Mouse (Mus musculus): ENCODE results near the gene Stac3.

Stac3 gene

DNA sequence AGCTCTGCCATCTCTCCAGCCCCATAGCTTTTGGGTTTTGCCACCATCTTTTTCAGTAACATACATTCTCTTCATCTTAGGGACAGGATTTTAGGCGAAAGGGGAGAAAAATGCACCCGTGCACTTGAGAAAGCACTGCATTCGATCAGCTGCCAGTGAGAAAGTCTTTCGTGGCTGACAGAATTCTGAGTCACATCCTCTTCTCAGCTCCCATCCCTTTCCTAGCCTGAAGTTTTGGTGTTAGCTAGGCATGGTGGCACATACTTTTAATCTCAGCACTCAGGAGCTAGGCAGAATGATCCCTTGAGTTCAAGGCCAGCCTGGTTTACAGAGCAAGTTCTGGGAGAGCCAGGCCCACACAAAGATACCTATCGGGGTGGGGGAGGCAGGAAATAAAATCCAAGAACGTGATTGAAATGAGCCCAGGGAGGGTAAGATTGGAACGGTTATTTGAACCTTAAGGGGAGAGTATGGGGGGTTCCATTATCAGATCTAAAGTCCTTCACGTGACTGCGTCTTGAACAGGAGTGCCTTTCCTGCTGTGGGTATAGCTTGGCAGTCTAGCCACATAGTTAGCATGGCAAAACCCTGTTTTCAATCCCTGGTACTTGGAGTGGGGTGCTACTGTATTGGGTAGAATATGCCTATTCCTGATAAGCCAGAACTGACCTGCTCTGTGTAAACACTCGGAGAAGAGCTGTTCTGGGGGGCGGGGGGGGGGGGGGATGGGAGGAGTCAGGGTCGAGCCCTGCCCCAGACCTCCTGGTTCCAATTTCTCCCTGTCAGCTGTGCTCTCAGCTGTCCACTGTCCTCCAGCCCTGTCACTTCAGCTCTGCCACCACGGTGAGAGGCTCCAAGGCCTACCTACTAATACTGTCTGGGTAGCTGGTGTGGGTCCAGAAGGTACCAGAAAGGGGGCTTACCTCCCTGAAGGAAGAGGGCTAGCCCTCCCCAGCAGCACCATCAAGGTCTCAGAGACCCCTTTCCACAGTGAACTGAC, at the start of gene Stac3:
TSS of gene Stac3 (plus strand) at position 793 of the 1,000 bp plus-strand sequence.
- DNase-seq (ENCODE audit: low spot score in 2 of 2), result no peak

DNA sequence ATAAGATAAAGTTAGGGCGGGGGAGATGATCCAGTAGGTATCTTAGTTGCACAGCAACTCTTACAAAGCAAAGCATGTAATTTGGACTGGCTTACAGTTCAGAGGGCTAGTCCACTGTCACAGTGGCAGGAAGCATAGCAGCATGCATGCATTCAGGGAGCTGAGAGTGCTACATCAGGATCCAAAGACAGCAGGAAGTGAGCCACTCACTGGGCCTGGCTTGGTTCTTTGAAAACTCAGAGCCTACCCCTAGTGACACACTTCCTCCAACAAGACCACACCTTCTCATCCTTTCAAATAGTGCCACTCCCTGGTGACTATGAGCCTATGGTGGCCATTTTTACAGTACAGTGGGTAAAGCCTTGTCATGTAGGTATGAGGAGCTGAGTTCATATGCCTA, 47.8 kb upstream of the Stac3 start:
- DNase-seq (ENCODE audit: low spot score in 2 of 2), result no peak

DNA sequence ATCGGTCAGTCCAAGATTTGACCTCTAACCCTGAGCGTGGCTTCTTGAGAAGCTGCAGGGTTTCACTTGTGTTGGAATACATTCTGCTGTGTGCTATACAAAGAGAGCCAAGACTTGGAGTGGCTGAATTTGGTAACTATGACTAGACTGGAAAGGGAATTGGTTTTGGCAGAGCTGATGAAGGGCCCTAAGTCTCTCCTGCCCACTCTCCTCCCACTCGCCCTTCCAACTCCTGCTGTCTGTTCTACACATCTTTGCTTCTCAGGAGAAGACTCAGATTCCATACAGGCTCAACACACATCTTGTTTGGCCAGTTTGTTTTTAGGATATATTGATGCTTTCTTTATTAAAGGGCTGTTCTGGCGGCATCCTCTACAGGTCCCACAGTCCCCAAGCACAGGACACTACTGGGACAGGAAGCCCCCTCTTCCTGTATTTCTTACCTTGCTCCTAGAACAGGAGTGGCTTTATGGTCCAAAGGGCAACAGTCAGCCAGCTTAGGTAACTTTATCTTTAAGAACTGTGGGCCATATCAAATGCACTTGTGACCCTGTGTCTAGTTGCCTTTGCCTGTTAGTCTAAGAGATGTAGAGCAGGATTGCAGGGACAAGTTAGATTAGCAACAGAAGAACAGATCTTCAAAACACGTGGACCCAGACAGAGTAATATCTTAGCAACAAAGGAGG, 38.9 kb upstream of the Stac3 start:
- no peak for DNase-seq (ENCODE audit: low spot score in 2 of 2)

DNA sequence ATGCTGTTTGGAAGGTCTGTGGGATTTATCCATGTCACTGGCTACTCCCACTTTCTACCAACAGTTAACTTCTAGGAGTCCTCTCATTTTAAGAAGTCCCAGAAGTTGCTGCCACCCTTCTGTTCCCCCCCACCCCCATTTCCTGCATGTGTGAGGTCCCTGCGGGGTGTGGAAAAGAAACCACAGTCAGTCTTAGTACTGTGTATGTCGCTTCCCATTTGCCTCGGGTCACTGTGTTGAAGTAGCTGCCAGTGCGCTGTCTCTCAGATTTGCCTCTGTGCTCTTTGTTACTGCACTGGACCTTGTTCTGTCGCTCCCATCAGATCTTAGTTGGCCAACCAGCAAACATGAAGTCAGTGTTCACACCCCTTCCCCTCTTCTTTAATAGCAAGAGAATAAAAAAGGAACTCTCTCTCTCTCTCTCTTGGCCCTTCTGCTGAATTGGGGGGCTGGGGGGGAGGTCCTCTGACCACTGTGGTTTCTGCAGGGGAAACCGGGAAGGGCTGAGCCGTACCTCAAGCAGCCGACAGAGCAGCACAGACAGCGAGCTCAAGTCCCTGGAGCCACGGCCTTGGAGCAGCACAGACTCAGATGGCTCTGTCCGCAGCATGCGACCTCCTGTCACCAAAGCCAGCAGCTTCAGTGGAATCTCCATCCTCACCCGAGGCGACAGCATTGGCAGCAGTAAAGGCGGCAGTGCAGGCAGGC, 30.1 kb upstream of the Stac3 start:
- no peak for DNase-seq (ENCODE audit: low spot score in 2 of 2)

DNA sequence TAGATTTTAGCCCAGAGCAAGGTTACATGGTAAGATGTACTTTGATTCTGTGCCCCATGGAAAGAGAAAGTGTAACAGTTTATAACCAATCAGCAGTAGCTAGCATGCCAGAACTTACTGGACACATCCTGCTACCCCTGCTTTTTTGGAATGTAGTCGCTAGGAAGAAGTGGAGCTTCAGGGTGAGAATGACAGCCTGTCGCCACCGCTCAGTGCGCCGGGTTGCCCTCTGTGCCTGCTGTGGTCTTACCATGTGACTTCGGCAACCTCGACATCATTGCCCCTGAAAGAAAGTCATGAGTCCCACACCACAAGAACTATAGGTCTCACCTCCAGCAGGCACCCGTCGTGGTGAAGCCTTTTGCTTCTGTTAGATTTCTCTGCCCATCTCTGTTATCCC, 28.8 kb upstream of the Stac3 start:
- DNase-seq (ENCODE audit: low spot score in 2 of 2), result no peak

DNA sequence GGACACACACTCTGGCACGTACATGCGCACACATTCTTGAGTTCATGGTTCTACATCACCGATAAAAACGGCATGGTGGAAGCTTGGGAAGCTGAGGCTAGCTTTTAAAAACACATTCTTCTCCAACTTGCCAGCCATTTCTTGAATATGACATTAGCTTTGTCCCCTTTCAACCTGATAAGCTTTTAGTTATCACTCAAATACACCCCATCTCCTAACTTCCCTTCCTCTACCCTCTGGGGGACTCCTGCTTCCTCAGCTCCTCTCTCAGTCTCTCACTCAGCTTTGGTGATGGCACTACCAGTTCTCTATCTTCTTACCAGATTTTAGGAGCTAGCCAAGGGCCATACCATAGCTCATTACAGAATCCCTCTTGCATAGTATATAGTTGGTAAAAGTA, 26.3 kb upstream of the Stac3 start:
- DNase-seq (ENCODE audit: low spot score in 2 of 2), result no peak

DNA sequence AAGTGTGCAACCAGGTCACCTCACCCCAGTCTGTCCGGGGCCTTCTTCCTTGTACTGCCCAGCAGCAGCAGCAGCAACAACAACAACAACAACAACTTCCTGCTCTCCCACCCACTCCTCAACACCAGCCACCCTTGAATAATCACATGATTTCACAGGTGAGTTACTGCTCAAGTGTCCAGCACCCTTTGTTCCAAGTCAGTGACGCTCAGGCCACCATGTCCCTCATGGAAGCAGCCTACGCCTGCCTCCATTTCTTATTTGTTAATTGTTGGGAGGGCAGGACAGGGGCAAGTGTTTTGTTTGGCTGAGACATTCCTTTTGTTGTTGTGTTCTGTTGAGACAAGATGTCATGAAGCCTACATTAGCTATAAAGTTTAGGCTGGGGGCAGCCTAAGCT, 24.9 kb upstream of the Stac3 start:
- DNase-seq (ENCODE audit: low spot score in 2 of 2), result no peak

DNA sequence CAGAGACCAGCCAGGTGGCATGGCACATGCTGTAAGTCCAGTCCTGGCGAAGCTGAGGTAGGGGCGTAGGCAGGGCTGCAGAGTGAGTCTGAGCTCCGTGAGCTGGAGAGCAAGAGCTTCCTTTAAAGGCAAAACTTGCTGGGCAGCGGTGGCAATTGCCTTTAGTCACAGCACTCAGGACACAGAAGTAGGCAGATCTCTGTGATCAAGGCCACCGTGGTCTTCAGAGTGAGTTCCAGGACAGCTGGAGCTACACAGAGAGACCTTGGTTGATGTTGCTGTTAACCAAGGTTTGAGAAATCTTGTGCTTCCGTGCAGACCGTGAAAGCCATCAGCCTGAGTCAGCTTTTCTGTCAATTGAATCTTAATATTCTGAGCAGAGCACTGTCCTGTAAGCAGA, 24.2 kb upstream of the Stac3 start:
- no peak for DNase-seq (ENCODE audit: low spot score in 2 of 2)

DNA sequence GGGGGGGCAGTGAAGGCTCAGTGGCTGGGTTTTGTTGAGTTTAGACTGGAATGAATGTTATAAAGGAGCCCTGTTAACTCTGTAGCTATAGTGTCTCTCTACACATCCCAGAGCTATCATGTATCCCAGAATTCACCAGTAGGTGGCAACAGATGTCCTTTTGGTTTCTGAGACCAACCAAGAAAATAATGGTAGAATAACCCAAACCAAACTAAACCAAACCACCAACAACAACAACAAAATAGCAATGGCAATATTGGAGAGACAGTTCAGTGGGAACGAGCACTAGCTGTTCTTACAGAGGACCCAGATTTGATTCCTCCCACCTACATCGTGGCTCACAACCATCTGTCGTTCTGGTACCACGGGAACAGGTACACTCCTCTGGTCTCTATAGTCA, 22.4 kb upstream of the Stac3 start:
- DNase-seq (ENCODE audit: low spot score in 2 of 2), result no peak

DNA sequence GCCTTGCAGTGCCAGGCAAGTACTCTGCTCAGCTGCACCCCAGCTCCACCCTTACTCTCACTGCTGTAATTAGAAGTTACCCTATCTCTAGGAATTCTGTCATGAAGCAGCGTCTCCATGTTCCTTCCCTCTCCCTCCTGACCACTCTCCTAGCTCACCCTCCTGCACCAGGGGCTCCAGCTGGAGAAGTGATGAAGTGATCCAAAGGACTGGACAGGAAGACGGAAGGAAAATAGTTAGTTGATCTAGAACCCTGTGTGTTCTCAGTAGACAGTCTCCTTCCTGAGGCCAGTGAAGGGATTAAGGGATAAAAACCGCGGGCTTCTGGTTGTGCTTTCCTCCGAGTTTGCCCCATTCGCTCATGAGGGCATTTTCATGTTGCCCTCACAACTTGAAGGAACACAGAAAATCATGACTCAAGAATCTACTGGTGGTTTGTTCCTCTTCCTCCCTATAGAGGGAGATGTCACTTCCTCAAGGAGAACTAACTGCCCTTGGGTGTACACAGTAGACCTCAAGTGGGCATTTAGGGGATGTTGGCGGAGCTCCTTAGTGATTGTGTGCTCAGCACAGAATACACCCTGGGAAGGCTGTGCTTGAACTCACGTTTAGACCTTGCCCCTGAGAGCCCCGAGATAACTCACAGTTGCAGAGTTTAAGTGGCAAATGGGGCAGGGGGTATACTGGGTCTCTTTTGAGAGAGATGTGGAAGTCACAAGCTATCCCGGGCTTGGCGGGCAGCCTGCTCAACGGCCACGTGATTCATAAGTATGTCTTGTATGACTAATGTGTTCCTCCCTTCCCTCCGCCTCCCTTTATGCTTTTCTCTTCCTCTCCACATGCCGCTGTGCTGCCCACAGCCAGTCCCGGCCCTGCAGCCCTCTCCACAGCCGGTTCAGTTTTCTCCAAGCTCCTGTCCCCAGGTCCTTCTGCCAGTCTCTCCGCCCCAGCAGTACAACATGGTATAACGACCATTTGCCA, 20.4 kb upstream of the Stac3 start:
- no peak for DNase-seq (ENCODE audit: low spot score in 2 of 2)

DNA sequence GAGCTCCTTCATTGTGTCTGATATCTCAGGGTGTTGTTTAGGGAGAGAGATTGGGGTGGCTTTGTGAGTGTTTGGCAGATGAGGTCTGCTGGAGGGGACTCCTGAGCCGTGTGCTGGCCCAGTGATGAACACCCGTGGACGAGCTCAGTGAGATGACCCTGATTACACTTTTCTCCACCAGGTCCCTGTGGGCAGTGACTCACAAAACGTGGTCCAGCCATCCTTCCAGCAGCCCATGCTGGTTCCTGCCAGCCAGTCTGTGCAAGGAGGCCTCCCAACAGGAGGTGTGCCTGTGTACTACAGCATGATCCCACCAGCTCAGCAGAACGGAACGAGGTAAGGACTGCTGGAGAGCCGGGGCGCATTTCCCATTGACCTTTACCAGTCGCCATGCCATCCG, 16.3 kb upstream of the Stac3 start:
- no peak for DNase-seq (ENCODE audit: low spot score in 2 of 2)

DNA sequence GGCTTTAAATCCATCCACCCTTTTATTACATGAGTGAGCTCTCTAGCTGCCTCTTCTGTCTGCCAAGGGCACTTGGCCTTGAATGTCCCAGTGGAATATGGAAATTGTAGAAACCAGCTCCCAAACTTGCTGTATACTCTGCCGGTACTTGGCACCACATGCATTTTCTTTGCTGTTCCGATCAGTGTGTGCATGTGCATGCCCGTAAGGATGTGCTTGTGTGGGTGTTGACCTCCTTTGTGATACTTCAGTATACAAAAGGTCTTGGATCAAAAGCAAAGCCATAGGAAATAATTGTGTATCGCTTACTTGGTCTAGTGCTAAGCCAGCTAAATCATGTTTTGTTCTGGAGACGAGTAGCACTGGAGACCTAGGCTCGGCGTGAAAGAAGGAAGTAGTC, 12.6 kb upstream of the Stac3 start:
- DNase-seq (ENCODE audit: low spot score in 2 of 2), result no peak

DNA sequence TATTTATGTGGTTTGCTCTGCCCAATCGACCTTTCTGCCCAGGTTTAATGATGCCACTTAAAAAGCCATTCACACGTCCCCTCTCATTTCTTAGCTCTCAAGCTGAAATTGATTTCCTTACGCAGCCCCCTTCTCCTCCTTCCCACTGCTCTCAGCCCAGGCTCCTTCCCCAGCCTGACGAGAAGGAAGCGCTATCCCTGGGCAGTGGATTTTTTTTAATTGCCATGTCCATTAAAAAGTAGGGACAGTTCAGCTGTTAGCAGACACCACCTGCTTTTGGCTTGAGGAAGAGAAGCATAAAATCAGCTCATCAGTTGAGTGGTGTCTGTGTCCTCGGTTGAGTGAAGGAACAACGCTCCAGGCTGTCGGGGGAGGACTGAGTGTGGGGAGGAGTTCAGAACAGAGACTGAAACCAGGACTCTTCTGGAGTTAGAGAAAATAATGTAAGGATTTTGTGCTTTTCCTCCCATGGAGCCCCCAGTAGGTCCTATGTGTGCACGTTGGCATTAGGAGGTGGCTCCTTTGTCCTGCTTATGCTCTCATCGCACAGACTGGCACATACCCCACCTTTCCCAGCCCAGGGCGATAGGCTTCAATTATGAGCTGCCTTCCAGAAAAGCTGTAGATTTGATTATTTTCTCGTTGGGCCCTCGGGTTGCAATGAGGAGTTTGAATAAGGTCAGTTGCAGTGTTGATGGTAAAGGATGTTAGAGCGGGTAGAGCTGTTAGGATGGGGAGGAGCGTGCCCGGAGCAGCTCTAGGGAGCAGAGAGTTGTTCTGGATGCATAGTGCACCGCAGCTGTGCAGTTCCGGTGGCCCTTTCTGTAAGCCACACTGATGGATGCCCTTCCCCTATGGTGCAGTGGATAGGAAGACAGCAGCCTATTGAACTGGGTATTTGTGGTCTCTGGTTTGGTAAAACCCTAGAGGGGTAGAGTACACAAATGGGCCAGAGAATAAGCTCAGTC, 11.0 kb upstream of the Stac3 start:
- DNase-seq (ENCODE audit: low spot score in 2 of 2), result no peak

DNA sequence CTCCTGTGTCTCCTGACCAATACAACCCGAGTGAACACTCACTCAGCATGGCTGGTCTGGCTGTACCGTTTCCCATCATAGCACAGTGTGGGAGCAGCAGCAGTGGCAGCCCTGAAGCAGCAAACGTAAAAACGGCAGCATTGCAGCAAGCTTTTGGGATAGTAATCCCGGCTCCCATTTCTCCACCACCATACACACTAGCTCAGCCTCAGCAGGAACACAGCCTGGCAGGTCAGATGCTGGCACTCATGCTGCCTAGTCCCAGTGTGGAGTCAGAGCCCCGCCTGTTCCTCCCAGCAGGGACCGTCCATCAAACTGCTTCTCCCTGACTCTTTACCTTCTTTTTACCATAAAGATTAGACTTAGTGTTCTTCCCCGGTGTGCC, 10.4 kb upstream of the Stac3 start:
- no peak for DNase-seq (ENCODE audit: low spot score in 2 of 2)

DNA sequence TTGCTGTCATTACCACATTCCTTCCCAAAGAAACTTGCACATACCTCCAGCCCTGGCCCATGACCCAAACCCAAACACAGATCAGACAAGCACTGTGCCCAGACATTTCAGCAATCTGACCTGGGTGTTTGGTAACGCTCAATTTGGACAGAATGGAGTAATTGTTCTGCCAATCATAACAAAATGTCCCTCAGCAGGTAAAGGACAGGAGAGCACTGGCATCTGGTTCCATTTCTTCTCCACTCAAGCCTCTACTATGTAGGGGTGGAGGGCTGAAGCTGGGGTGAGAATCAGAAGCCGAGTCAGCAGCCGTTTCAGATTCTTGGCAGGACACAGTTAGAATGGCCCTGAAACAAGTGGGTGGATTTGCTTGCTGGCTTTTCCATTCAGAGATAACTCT, 9.4 kb upstream of the Stac3 start:
- DNase-seq (ENCODE audit: low spot score in 2 of 2), result no peak

DNA sequence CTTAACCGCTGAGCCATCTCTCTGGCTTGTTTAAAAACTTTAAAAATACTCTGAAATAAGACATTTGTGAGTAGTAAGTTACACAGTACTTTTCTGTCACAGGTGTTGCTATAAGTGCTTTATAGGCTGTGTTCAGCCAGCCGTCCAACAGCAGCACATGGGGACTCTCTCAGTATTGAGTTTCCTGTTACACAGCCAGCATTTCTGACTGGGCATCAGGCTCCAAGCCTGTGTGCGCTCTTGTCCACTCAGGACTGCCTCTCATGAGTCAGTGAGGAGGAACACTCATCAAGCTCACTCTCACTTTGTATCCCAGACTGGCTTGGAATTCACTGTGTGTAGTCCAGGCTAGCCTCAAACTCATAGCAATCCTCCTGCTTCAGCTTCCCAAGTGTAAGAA, 5.3 kb upstream of the Stac3 start:
- no peak for DNase-seq (ENCODE audit: low spot score in 2 of 2)

DNA sequence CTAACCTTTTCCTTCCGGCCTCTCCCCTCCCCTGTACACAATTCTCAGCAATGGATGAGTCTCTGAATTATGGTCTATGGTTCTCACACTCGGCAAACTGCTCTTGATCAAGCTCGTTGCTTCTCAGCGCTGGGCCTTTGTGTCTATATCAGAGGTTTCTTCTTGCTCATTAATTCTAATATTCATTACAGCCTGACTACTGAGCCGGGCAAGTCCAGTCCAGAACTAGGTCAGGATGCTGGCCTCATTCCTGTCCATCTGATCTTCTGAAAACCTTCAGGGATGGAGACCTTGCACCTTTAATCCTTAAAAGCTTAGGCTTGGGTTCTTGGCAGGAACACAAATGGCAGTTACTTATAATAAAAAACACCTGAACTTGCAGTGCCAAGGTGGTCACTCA, 2.0 kb upstream of the Stac3 start:
- no peak for DNase-seq (ENCODE audit: low spot score in 2 of 2)

DNA sequence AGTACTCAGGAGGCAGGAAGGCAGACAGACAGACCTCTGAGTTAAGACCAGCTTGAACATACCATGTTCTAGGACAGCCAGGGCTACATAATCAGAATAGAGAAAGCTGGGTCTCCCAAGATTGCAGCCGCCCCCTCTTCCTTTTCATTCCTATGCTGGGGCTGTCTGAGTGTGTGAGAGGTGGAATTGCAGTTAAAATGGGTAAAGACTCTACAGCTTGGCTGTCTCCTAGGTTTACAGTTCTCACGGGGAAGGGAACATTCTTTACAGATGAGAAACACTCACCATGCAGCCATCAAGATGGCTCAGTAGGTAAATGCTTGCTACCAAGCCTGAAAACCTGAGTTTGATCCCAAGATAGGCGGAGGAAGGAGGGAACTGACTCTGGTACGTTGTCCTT, 1.4 kb upstream of the Stac3 start:
- DNase-seq (ENCODE audit: low spot score in 2 of 2), result no peak

DNA sequence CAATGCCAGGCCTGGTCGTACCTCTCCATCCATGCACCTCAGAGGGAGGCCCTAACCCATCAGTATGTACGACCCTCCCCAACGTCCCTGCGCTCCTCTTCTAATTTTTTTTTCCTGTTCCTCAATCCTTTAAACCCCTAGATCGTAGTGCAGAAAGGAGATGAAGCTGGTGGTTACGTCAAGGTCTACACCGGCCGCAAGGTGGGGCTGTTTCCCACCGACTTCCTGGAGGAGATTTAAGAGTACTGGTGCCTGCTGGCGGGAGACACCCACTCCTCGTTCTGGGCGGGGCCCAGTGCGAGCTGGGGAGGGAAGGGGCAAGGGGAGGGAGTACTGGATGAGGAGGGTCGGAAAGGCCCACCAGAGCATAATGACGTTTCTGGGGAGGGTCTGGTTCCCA, 6.8 kb downstream of the Stac3 start:
- peak; percentile 78 to 91 for DNase-seq (ENCODE audit: low spot score in 2 of 2)
